Mouse (Mus musculus) megakaryocyte, embryonic 14.5 days (primary cell): ENCODE measurements around the gene Adprh.

ENCODE experiments used
- FLI1 ChIP-seq: IDR thresholded peaks from 2 replicates; pipeline ENCODE4 v1.6.1; 2012; ENCODE audit warnings: low read length, inconsistent platforms, mixed read lengths
- GATA1 ChIP-seq: IDR thresholded peaks from 3 replicates; pipeline ENCODE4 v1.6.1; 2012; ENCODE audit warnings: mixed read lengths, low read length, inconsistent platforms, borderline replicate concordance

- TF ChIP-seq GATA1: no peak
- TF ChIP-seq FLI1: no peak
Measured at GRCm38 (mm10) chr16:38468706-38469018, 16.2 kb upstream of the Adprh start.
